Mouse (Mus musculus): ENCODE measurements at regions not wholly inside any gene's neighbourhood (a gene's known extent, or its start where the extent isn't known, plus 50 kb on each side); places are given as distances from the start of the nearest gene placed in this dataset.

DNA sequence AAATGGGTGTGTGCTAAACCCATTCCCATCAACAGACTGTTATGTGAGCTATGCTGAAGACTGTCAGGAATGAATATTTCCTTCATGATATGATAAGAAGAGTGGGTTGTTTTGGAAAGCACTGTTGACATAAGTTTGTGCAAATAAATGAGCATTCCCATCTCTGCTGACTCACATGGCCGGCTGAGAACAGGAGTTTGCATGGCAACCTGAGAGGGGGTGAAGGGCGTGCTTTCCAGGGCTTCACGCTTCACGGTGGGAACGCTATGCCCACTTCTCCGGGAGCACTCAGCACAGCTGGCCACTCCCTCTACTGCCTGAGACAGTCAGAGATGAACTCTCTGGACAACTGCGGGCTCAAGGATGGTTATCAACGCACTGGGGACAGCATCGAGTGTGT, 348.9 kb upstream of the Slc24a5 start:
- no peak for DNase-seq

DNA sequence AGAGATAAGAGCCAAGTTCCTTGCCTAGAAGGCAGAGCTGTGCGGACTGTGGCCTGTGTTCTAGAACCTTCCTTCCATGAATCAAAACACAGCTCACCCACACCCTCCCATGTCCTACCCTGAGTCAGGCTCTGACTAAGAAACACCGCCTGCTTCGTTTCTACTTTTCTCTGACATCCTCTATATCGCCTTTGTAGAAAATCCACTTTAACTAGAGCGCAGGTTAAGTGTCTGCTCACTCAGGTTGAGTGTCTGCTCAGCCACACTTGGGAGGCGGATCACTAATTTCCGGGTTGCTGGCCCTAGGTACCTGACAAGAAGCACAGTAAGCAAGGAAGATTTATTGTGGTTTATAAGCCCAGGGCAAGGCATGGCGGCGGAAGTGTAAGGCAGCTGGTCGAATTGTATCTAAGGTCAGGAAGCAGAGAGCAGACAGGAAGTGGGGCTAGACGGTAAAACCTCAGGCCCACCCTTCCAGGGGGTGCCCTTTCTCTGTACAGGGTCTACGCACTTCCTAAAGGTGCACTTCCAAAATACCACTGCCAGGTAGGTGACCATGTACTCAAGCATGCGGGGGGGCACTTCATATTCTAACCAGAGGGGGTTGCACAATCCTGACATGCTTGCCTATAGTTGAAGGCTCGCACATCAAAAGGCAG, 348.0 kb upstream of the Slc24a5 start:
- no peak for DNase-seq

DNA sequence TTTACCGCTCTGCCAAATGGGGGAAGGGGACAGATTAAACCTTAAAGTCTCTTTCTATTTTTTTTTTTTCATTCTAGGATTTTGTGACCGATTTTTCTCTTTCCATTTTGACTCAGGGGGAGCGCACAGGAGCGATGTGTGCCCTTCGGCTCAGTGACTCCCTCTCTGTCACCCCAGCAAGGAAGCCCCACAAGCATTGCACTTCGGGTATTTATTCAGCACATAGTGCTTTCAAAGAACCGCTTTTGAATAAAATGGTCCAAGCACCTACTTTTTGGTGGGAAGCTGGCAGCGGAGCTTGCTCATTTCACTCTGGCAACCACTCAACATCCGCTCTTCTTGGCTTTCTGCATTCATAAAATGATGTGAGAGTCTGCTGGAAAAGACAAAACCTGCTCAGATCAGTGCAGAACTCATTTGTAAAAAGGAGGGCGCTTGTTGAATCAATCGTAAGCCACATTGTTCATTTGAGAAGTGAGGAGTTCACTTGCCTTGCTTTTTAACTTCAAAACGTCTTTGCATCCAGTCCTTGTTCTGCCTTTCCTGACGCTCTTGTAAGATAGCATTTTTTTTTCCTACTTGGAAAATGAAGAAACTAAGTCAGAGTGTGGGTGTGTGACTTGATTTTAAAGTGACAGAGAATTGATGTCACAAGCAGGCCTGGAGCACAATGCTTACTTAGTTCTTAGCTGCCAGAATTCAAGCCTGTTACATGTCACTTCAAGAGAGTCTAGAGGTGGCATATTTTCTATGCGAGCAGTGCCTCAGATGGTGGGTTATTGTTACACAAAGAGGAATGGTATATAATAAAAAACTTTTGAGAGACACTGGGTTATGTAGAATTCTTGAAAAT, 347.1 kb upstream of the Slc24a5 start:
- no peak for DNase-seq

DNA sequence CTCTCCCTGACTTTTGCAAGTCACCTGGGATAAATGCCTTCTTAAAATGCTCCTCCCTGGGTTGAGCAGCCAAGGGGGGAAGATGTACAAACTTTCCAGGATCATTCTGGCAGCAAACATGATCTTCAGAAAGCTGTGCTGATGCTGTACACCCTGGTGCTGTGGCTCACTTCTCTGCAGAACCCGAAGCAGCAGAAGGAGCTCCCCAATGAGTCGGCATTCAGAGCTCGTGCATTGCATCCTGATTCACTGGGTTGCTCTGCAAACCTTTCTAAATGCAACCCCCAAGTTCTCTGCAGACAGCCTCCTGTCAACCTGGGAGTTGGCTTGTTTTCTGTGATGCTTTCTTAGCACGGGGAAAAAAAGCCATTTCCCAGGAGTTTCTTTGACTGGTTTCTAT, 343.8 kb upstream of the Slc24a5 start:
- DNase-seq, result no peak

DNA sequence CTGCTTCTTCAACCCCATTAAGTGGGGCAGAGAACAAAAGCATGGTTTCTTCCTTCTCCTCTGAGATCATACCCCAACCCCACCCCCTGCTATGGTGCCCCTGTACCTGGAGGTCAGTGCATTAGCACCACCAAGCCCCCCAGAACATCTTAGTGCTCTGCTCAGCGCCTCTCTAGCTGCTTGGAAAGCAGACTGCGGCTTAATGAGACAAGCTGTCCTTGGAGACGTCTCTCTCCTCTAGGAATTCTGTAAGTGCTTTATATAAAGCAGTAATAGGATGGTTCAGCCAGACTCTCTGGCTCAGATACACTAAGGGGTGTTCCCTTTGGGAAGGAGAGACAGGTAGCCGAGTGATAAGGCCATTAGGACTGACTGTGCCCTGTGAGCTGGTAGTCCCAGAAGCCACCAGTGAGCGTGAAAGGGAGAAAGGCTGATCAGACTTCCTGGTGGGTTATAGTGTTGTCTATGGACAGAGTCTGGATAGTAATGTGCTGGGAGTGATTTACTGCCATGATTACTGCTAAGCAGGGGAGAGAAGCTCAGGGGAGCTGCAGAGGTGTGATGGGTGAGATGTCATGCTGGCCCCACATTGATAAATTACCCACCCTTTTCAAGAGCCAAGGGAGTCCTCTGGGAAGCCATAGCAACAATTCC, 343.0 kb upstream of the Slc24a5 start:
- no peak for DNase-seq

DNA sequence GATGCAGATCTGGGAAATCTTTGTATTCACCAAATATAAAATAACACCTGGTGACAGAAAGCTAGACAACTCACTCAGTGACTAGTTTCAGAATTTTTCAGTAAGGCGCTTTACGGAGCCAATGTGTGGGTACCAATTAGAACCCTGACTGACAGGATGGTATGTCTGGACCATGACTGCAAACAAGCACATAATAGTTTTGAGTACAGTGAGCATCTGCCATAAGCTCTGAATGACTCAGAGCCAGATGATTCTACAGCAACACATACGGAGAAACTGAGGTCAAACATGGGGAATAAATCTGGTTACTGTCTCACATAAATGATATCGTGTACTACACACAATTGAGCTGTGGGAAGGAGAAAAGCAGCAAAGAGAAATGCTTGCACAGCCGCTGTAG, 339.9 kb upstream of the Slc24a5 start:
- no peak for DNase-seq

DNA sequence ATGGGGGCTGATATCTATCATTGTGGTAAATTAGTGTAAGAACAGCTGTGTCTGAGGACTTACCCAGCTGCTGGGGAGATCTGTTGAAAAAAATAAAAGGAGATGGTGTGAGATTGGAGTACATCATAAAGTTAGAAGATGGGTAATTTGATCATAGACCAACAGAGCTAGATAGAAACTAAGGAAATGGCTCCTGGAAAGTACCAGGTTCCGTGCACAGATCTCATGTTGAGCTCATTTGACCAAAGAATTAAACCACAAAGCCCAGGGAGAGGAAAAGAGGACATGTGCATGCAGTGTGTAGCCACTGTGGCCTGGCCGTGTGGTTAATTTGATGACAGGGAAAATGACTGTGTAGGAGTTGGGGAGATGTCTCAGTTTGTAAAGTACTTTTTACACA, 335.3 kb upstream of the Slc24a5 start:
- DNase-seq, result no peak

DNA sequence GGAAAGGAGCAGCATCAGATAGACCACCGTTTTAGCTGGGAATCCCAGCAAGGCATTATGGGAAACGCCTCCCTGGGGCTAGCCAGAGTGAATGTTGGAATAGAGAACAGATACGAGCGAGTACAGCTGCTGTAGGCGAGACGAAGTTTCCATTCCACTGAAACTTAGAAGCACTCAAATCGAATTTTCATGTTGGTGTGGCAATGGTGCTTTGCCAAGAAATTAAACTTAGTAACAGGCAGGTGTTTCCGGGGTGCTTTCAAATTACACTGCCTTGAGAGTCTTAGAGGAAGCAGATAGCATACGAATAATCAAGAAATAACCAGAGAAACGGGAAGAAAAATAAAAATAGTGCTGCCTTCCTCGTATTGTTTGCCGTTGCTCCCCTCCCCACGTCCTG, 327.1 kb upstream of the Slc24a5 start:
- DNase-seq, result no peak

DNA sequence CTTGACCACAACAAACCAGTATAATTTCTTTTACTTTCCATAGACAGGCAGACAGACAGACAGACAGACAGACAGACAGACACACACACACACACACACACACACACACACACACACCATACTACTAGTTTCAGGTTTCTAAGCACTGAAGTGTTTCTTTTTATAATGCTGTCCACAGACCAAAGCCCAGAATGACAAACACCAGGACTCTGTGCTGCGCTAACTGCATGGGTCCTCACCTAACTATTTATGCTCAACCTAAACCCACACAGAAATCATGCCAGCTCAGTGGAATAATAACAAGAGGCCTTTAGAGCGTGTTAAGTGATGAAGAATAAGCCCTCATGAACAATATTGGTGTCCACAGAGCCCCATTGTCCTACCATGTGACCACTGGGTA, 325.0 kb upstream of the Slc24a5 start:
- no peak for DNase-seq

DNA sequence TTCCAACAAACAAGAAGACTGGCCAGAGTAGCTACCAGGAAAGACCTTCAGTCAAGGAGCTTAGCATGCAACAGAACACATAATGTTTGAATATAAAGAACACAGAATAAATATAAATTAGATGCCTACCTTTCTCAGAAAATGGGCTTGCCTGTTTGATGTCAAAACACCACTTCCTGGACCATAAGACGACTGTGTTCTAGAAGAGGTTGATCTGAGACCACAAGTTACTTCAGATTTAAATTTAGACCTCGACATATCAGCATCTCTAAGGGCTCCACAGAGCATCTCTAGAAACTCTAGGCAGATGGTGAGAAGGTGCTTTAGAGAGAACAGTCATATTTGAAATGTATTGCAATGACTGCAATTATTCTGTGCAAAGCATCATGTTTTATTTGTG, 322.9 kb upstream of the Slc24a5 start:
- no peak for DNase-seq

DNA sequence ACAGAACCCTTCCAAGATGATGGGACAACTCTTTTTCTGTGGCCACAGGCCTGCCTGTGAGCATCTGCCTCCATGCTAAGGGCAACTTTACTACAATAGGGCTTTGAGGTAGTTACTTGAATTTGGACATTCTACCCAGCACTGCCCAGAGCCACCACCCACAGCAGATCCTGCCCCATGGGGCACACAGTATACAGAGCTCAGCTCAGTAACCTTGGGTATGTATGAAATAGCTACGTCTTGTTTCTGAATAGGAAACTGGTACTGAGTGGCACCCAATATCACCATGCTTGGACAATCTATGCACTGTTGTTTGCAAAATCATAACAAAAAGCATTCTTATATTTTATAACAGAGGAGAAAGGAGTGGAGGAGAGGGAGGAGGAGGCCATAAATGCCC, 320.8 kb upstream of the Slc24a5 start:
- DNase-seq, result no peak

DNA sequence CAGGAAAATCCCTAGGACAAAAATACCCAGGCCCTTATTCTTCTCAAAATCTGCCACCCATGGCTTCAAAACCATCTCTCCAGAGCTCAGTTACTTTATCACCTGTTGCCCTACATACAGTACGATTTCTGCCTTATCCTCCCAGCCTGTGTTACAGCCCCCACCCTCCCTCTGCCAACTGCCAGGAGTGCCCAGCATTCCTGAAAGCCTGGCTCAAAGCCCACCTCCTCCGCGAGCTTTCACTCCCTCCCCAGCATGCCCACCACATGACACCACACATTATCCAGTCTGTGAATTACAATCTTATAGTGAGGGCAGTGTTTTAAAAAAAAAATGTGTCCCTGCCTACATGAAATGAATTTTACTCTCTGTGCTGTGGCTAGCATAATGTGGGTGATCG, 320.3 kb upstream of the Slc24a5 start:
- no peak for DNase-seq

DNA sequence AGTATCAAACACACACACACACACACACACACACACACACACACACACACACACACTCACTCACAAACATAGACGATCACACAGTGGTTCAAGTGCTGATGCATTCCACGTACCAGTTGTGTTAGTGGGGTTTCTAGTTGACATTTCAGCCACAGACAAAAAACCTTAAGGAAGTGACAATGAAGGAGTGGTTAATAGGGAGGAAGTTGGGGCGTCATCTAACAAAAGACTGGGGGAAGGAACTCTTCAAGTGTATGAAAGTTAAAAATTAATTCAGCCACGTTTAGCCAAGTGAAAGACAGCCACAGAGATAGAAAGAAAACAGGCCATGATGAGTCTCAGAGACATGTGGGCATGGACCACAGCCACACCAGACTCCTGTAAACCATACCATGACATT, 316.1 kb upstream of the Slc24a5 start:
- no peak for DNase-seq

DNA sequence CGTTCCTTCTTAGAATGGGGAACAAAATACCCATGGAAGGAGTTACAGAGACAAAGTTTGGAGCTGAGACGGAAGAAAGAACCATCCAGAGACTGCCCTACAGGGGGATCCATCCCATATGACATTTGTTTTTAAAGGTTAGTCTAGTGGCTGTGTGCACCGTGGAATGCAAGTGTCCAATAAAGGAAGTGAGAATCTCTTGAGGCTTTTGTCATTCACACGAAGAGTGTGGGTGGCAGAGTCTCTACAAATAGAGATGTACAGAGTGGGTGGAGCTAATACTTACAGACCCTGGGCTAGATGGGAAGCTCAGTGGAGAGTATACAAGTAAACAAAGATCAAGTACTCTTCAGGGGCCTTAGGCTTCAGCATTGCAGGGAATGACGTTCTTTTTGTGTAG, 314.2 kb upstream of the Slc24a5 start:
- no peak for DNase-seq

DNA sequence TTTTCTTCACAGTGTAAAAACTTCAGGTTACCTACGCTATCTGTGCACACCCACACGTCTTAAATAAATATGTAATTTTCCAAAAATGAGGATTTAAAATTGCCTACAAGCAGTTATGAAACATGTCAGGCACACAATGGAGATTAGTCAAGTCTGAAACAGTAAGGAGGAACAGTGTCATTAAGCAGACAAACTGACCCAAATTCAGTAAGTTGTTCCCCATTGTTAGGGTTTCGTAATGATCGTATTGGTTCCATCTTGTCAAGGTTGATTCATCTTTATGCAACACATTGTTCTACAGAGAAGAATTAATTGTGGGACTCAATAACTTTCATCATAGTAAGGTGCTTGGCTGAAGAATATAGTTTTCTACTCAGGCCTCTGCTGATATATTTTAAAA, 312.7 kb upstream of the Slc24a5 start:
- DNase-seq, result no peak

DNA sequence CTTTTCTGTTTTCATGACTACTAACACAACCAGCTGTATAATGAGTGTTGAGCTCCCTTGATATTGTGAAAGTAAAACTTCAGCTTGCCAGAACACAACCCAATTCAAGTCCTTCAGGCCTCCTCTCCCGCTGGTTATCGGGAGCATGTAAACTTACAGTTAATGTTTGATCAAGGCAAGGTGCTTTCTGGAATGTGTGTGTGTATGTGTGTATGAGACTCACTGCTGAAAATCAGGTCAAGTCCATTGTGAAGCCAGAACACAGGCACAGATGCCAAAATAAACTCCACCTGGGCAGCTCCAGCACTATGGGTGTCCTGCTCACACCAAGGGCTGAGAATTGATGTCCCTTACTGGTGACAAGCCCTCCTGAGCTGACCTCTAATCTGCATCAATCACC, 308.9 kb upstream of the Slc24a5 start:
- no peak for DNase-seq

DNA sequence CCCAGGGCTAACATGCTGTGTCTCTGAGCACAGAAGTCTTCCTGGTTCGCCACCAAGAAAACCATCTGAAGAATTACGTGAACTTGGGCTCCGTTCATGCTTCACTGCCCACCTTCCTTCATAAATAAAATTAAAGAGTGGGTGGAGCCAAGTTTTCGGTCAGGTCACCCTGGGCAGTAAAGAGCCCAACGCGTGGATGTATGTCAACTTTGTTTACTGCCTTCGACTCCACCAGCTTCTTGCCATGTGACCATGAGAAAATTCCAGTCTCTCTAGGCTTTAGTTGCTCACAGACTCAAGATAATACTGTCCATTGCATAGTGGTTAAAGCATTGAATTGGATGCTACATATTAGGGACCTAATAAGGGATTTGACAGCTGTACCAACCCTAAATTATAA, 304.3 kb upstream of the Slc24a5 start:
- DNase-seq, result no peak

DNA sequence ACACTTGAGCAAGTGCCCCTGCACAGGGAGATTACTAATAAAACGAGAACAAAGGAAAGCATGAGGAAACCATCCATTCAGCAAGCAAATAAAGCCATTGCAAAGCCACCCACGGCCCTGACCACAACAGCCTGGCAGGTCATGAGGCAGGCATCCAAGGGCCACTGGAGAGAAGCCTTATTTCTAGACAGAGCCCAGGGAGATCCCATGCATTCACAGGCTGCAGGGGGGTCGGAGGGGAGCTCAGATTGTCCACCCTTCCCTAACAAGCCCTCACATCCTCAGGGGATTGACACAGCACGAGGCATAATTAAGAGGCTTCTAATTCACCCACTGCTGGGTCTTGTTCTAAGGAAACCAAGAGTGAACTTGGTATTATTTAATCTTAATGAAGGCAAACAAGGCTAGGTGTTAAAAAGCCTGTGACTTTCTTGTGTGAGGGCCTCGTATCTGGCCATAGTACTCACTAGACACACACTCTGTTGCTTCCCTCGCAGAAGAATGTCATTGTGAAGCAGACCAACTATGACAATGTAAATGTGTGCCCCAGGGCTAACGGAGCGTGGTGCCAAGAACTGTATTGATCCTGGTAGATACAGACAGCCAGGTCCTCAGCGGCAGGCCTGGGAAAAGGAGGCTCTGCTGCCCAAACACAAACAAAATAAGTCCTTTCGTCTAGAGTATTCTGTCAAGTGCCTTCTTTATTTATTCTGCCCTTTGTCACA, 303.6 kb upstream of the Slc24a5 start:
- no peak for DNase-seq

DNA sequence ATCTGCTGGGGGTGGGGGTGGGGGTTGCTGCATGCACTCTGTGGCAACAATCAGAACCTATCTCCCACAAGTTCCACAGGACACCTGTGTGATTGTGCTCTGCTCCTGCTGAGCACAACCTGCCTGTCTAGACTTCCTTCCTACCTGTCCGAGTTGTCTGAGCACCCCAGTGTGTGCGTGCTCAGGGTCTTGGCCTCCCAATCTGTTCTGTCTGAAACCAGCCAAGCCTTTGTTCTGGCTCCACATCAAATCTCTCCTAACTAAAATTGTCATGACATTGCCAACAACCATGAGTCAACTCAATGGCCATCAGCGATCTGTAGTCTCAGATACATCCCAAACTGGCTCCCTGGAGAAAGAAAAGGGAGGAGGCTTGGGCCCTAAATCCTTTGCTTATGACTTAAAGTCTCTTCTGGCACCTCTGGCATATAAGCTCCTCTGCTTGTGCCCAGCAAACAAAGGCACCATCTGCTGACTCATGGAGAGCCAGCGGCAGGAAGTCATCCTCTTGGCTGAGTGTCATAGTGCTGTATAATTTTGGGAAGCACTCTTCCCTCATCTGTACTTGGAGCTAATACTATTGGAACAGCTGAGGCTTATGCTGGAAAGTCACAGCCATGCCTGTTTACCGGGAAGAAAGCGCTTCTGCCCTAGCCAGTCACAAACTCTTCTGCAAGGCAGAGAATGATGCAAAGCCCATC, 298.5 kb upstream of the Slc24a5 start:
- no peak for DNase-seq

DNA sequence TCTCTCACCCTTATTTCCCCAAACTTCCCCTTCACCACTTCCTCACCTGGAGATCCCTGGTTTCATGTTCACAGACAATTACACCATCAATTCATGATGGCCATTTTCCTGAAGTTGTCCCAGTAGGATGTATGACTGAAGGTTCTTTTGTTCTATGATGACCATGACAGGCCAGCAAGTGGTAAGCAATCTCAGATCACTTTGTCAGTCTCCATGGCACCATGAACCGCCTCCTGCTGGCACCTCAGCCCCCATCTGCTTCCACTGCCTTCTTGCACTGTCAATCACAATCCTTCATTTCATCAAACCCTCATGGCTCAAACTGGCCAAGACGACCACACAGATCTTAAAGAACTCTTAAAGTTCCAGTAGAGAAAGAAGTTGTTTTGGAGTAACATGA, 297.9 kb upstream of the Slc24a5 start:
- no peak for DNase-seq

DNA sequence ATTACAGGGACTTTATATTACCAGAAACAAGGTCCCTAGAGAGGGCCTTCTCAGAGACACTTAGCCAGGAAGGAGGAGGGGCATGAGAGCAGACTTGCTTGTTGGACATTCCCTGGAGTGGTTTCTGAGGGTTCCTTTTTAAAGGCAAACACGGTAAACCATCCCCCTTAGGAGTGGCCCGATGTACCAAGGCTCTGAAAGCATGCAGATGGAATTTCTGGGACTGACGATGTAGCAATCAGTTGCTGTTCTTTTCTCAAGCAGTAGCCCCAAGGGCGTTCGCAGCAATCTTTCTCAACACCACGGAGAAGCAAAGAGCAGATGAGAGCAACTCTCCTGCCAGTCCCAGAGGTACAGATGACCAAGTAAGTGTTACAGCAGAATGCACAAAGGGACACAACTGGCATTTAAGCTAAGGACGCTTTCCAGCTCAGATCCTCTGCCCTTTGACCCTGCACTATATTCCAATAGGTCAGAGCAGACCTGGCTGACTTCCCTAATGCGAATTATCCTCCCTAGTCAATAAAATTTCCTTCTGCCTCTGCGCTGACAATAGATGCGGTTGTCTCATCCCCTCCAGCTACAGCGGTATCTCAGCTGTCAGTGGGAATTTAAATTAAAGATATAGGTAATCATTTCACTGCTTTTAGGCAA, 295.7 kb upstream of the Slc24a5 start:
- no peak for DNase-seq

DNA sequence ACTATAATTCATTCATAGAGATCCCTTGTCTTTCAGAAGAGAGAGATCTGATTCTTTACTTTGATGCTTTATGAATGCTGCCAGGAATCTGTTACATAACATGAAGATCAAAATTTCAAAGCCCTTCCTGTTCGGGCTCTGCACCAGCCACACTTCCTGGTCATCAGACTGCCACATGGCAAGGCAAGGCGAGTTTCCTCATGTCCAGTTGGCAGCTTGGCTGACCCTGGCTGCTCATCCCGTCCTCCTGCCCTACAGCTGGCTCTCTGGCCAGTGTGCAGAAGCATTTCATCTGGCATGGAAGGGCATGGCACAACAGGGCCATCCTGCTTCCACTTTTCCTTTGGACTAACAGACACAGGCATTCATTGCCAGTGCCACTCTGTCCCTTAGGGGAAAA, 292.2 kb upstream of the Slc24a5 start:
- DNase-seq, result peak; percentile 28

Data from cerebellum, adult 11 months (tissue).